Mouse (Mus musculus): ENCODE measurements around the gene Ube2z. TPM values are rescaled to one million over a fixed set of nuclear protein-coding genes. Genes with fewer than 3 reads are reported as not detected.

Ube2z gene
- polyA plus RNA-seq, 2 experiments from 2014 or later = 7.9 to 10.0 TPM

- peak; percentile 43 for ATAC-seq
These were observed 58.2 kb downstream of the Ube2z start for GRCm38 (mm10) chr11:96006852-96007515.

GRCm38 (mm10) chr11:96006367-96006851, 58.8 kb downstream of the Ube2z start:
- ATAC-seq = no peak

- ATAC-seq = no peak
These were observed 59.6 kb downstream of the Ube2z start, which contains the start of gene Igf2bp1 for GRCm38 (mm10) chr11:96005403-96006271. Gene Igf2bp1, minus strand, starts transcription at chr11:96005940.

- no peak for ATAC-seq
These were observed 60.3 kb downstream of the Ube2z start for GRCm38 (mm10) chr11:96004793-96005402.

GRCm38 (mm10) chr11:96003969-96004792, 61.0 kb downstream of the Ube2z start:
- no peak for ATAC-seq

GRCm38 (mm10) chr11:96003100-96003900, 61.9 kb downstream of the Ube2z start:
- ATAC-seq = no peak

Other genes starting within 250 kb of the Ube2z start
- gene Phospho1, start 240.9 kb downstream of the Ube2z start, polyA plus RNA-seq (2017; shearing (Covaris generic)) = not detected
- 10 to 100 TPM; 56.7 to 64.5 TPM for gene Gngt2, start 228.2 kb downstream of the Ube2z start, polyA plus RNA-seq (2017; shearing (Covaris generic))
- 10 to 100 TPM; 83.1 to 93.7 TPM for gene Abi3, start 222.9 kb downstream of the Ube2z start, polyA plus RNA-seq (2017; shearing (Covaris generic))
- under 1 TPM in 1 of 2 experiments, not detected in 1; 0.19 TPM for gene B4galnt2, start 150.5 kb downstream of the Ube2z start, polyA plus RNA-seq (2017; shearing (Covaris generic))
- not detected for gene Igf2bp1, start 59.4 kb downstream of the Ube2z start, polyA plus RNA-seq (2017; shearing (Covaris generic))
- not detected for gene Gip, start 40.8 kb downstream of the Ube2z start, polyA plus RNA-seq (2017; shearing (Covaris generic))
- 10 to 100 TPM; 32.8 to 42.6 TPM for gene Snf8, start 30.5 kb downstream of the Ube2z start, polyA plus RNA-seq (2017; shearing (Covaris generic))
- 100 to 1,000 TPM; 289 to 328 TPM for gene Atp5g1, start 10.3 kb upstream of the Ube2z start, polyA plus RNA-seq (2017; shearing (Covaris generic))
- gene Calcoco2, start 46.6 kb upstream of the Ube2z start, polyA plus RNA-seq (2017; shearing (Covaris generic)) = not detected
- not detected for gene Ttll6, start 68.4 kb upstream of the Ube2z start, polyA plus RNA-seq (2017; shearing (Covaris generic))
- gene Hoxb13, start 128.9 kb upstream of the Ube2z start, polyA plus RNA-seq (2017; shearing (Covaris generic)) = not detected
- gene Hoxb9, start 206.1 kb upstream of the Ube2z start, polyA plus RNA-seq (2017; shearing (Covaris generic)) = under 1 TPM in 1 of 2 experiments, not detected in 1; 0.23 TPM
- not detected for gene Hoxb8, start 216.5 kb upstream of the Ube2z start, polyA plus RNA-seq (2017; shearing (Covaris generic))
- not detected for gene Hoxb7, start 221.2 kb upstream of the Ube2z start, polyA plus RNA-seq (2017; shearing (Covaris generic))
- not detected for gene Hoxb6, start 227.1 kb upstream of the Ube2z start, polyA plus RNA-seq (2017; shearing (Covaris generic))
- gene Hoxb5, start 237.9 kb upstream of the Ube2z start, polyA plus RNA-seq (2017; shearing (Covaris generic)) = not detected

All from CD4-positive, CD25-positive, alpha-beta regulatory T cell, adult 4 months (primary cell).